Mouse (Mus musculus) right cerebral cortex, postnatal 10 days (tissue): Measurements from ENCODE around the gene Arsb.
A peak's percentile ranks its signal among the peaks of the same experiment; 100 is the strongest.

Experiments used
- DNase-seq, 2 experiments: peaks; one replicate each; pipeline ENCODE4 v3.0.0; 2021; ENCODE audit warnings: low spot score in 2 of 2

Arsb gene

GRCm38 (mm10) chr13:93771588-93772278, at the start of gene Arsb:
TSS of gene Arsb (plus strand) at chr13:93771630.
- DNase-seq = peak; percentile 85 to 87

GRCm38 (mm10) chr13:93721916-93722315, 49.5 kb upstream of the Arsb start:
- DNase-seq = peak; percentile 31 to 58

- no peak for DNase-seq
Observed at GRCm38 (mm10) chr13:93723455-93723854, 48.0 kb upstream of the Arsb start.

- DNase-seq = peak in 1 of 2 experiments; percentile 52
Observed at GRCm38 (mm10) chr13:93724206-93724605, 47.2 kb upstream of the Arsb start.

GRCm38 (mm10) chr13:93735131-93735636, 36.2 kb upstream of the Arsb start:
- DNase-seq = no peak

- DNase-seq = no peak
Observed at GRCm38 (mm10) chr13:93744118-93744517, 27.3 kb upstream of the Arsb start.

- no peak for DNase-seq
Observed at GRCm38 (mm10) chr13:93752597-93753400, 18.6 kb upstream of the Arsb start.

- DNase-seq = no peak
Observed at GRCm38 (mm10) chr13:93755084-93755483, 16.3 kb upstream of the Arsb start.

GRCm38 (mm10) chr13:93756674-93757073, 14.8 kb upstream of the Arsb start:
- no peak for DNase-seq

GRCm38 (mm10) chr13:93757514-93757913, 13.9 kb upstream of the Arsb start:
- DNase-seq = no peak

- DNase-seq = no peak
Observed at GRCm38 (mm10) chr13:93758149-93758898, 13.1 kb upstream of the Arsb start.

GRCm38 (mm10) chr13:93761831-93762230, 9.6 kb upstream of the Arsb start:
- no peak for DNase-seq

GRCm38 (mm10) chr13:93762879-93763278, 8.6 kb upstream of the Arsb start:
- no peak for DNase-seq

- DNase-seq = no peak
Observed at GRCm38 (mm10) chr13:93764321-93764973, 7.0 kb upstream of the Arsb start.

- no peak for DNase-seq
Observed at GRCm38 (mm10) chr13:93771031-93771587, 321 bp upstream of the Arsb start.

GRCm38 (mm10) chr13:93772279-93772636, 828 bp downstream of the Arsb start:
- DNase-seq = no peak

GRCm38 (mm10) chr13:93772861-93773260, 1.4 kb downstream of the Arsb start:
- DNase-seq = no peak

GRCm38 (mm10) chr13:93773704-93774315, 2.4 kb downstream of the Arsb start:
- no peak for DNase-seq

- DNase-seq = no peak
Observed at GRCm38 (mm10) chr13:93782823-93783222, 11.4 kb downstream of the Arsb start.

- DNase-seq = no peak
Observed at GRCm38 (mm10) chr13:93785329-93785728, 13.9 kb downstream of the Arsb start.

- DNase-seq = peak; percentile 48 to 63
Observed at GRCm38 (mm10) chr13:93786051-93786450, 14.6 kb downstream of the Arsb start.
